Mouse (Mus musculus) bone marrow macrophage, adult 2 months (primary cell): ENCODE results near the gene Smap1.

Experiments
- CTCF ChIP-seq: IDR thresholded peaks from 2 replicates; pipeline ENCODE4 v1.5.1; 2012; ENCODE audit warnings: low read depth, mild to moderate bottlenecking, low read length, moderate library complexity
- POLR2A ChIP-seq: IDR thresholded peaks from 2 replicates; pipeline ENCODE4 v1.6.1; 2012; ENCODE audit warnings: mild to moderate bottlenecking, low read depth, low read length, borderline replicate concordance

DNA sequence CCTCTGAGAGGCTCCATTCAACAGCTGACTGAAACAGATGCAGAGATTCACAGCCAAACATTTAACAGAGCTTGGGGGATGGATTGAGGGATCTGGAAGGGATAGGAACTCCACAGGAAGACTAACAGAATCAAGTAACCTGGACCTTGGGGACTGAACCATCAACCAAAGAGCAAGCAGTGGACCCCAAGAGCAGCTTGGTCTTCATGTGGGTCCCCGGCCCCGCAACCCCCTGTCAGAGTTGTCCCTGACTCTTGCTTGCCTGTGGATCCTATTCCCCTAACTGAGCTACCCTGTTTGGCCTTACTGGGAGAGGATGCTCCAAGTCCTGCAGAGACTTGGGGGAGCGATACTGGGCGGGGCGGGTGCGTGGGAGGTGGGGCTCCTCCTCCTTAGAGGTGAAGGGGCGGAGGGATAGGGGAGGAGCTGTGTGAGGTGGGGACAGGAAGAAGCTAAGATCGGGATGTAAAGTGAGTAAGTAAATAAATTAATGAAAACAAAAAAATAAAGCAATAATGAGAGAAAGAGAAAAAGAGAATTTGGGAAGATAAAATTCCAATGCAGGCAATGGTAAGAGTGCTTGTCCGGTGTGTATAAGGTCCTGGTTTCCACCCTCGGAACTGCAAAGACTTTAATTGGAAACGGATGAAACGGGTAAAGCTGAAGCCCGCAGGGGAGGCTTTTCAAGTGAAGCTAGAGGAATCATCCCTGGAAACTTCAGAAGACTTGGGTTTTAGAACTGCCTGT lies 36.7 kb upstream of the Smap1 start:
- TF ChIP-seq CTCF, result no peak
- no peak for TF ChIP-seq POLR2A
